8 mouse cellular contexts compared by ENCODE assay signal in the genomic region with DNA sequence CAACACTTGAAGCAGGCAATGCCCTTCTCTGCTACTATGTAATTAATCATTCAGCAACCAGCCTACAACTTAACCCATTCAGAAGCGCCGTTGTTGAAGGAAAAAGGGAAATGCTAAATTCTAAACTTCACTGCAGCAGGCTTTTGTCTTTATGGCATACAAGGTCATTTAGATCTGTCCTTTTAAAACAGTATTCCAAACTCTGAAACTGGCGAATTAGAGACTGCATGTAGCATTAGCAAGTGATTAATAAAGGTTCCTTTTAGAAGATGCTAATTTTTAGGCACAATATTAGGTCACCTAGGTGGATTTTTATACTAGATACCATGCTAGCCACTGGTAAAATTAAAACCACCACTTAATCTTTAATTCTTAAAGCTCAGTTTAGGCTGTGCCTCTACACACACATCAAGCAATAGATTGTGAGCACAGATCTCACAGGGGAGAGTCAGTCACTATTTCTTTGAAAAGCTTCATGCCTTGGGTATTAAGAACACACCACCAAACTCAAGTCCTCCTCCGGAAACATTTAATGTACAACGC. TPM values are rescaled to one million over a fixed set of nuclear protein-coding genes. Genes with fewer than 3 reads are reported as not detected.
DNase-seq lines count a peak whose midpoint lies in the region; ATAC-seq and TF ChIP-seq lines count a peak whose summit lies in the region.

No protein-coding gene starts in this region.

- no peak for ATAC-seq in heart, embryonic 12.5 days (ENCODE audit: insufficient number of reproducible peaks, low FRiP score)
- ATAC-seq in forebrain, embryonic 14.5 days: no peak
- no peak for ATAC-seq in liver, postnatal 0 days
- no peak for ATAC-seq in megakaryocyte-erythroid progenitor cell, adult 5-6 weeks (replicated peaks; ENCODE audit: low FRiP score, low TSS enrichment, poor library complexity, severe bottlenecking)

- no peak for DNase-seq in heart, postnatal 14 days
- peak; percentile 50 for DNase-seq in forebrain, embryonic 14.5 days (ENCODE audit: low spot score)
- no peak for DNase-seq in liver, postnatal 0 days
- DNase-seq in urinary bladder, adult 2 months (ENCODE audit: low spot score): no peak
- DNase-seq in cerebellum, adult 11-12 months: no peak

- no peak for TF ChIP-seq CTCF in E14TG2a.4 (conservative IDR thresholded peaks at IDR 0.05; ENCODE audit: low read length)
- no peak for TF ChIP-seq CTCF in liver, postnatal 0 days (IDR thresholded peaks at IDR 0.05; ENCODE audit: low read depth)

- peak overlapping the region; percentile 96 for H3K9ac ChIP-seq in heart, embryonic 12.5 days
- H3K9ac ChIP-seq in forebrain, embryonic 14.5 days (ENCODE audit: low read length): peak overlapping the region; percentile 100
- H3K9ac ChIP-seq in liver, postnatal 0 days (replicated peaks): peak overlapping the region; percentile 100

- H3K27me3 ChIP-seq in heart, embryonic 12.5 days (replicated peaks): no peaks in the 10 kb centered on the region
- no peaks in the 10 kb centered on the region for H3K27me3 ChIP-seq in E14TG2a.4 (ENCODE audit: insufficient read depth, low read length)
- H3K27me3 ChIP-seq in forebrain, embryonic 14.5 days (replicated peaks; ENCODE audit: control insufficient read depth, insufficient read depth, low read length): no peaks in the 10 kb centered on the region
- H3K27me3 ChIP-seq in liver, postnatal 0 days (ENCODE audit: insufficient read depth, low read length): no peaks in the 10 kb centered on the region

- H3K4me2 ChIP-seq in heart, embryonic 12.5 days: peak overlapping the region; percentile 75
- H3K4me2 ChIP-seq in forebrain, embryonic 14.5 days (ENCODE audit: low read length): peak overlapping the region; percentile 68
- H3K4me2 ChIP-seq in liver, postnatal 0 days (ENCODE audit: low read depth, low read length): peak overlapping the region; percentile 73

- 0 out of 2 replicates have a peak, but pooled peaks cover 2% of the 10 kb centered on the region for H3K9me3 ChIP-seq in heart, embryonic 12.5 days (replicated peaks)
- H3K9me3 ChIP-seq in E14TG2a.4 (ENCODE audit: low read length): no peaks in the 10 kb centered on the region
- H3K9me3 ChIP-seq in forebrain, embryonic 14.5 days (replicated peaks; ENCODE audit: control insufficient read depth, low read length): no peaks in the 10 kb centered on the region
- H3K9me3 ChIP-seq in liver, postnatal 0 days (ENCODE audit: low read length): no peaks in the 10 kb centered on the region

- 31% methylated on average over 5 of the region's 5 CpGs for WGBS in heart, embryonic 12.5 days
- 2% methylated on average over 5 of the region's 5 CpGs for WGBS in forebrain, embryonic 14.5 days
- 15% methylated on average over 5 of the region's 5 CpGs for WGBS in liver, postnatal 0 days (ENCODE audit: insufficient replicate concordance)

- H3K4me1 ChIP-seq in heart, embryonic 12.5 days (replicated peaks): peaks cover 18% of the 10 kb centered on the region
- H3K4me1 ChIP-seq in E14TG2a.4 (replicated peaks; ENCODE audit: low read depth, low read length): peaks cover 54% of the 10 kb centered on the region
- H3K4me1 ChIP-seq in forebrain, embryonic 14.5 days (ENCODE audit: control insufficient read depth, insufficient read depth, low read length): peaks cover 27% of the 10 kb centered on the region
- H3K4me1 ChIP-seq in liver, postnatal 0 days (ENCODE audit: insufficient read depth): peaks cover 22% of the 10 kb centered on the region

- peak overlapping the region; percentile 99 for H3K4me3 ChIP-seq in heart, embryonic 12.5 days
- peak overlapping the region; percentile 88 for H3K4me3 ChIP-seq in E14TG2a.4 (replicated peaks; ENCODE audit: low read length)
- peak overlapping the region; percentile 91 for H3K4me3 ChIP-seq in forebrain, embryonic 14.5 days (ENCODE audit: low read depth, low read length)
- peak overlapping the region; percentile 93 for H3K4me3 ChIP-seq in liver, postnatal 0 days (ENCODE audit: low read depth, low read length)

- peaks cover 21% of the 10 kb centered on the region for H3K36me3 ChIP-seq in heart, embryonic 12.5 days
- peaks cover 29% of the 10 kb centered on the region for H3K36me3 ChIP-seq in E14TG2a.4 (ENCODE audit: insufficient read depth, low read length)
- peaks cover 23% of the 10 kb centered on the region for H3K36me3 ChIP-seq in forebrain, embryonic 14.5 days (ENCODE audit: control insufficient read depth, insufficient read depth, low read length)
- H3K36me3 ChIP-seq in liver, postnatal 0 days (replicated peaks; ENCODE audit: insufficient read depth, low read length): peaks cover 14% of the 10 kb centered on the region

- H3K27ac ChIP-seq in heart, embryonic 12.5 days (ENCODE audit: poor library complexity, severe bottlenecking): peak overlapping the region; percentile 100
- peak overlapping the region; percentile 100 for H3K27ac ChIP-seq in forebrain, embryonic 14.5 days (ENCODE audit: low read depth, low read length)
- H3K27ac ChIP-seq in liver, postnatal 0 days (ENCODE audit: low read depth): peak overlapping the region; percentile 100

- TF ChIP-seq EP300 in liver, postnatal 0 days (IDR thresholded peaks at IDR 0.05; ENCODE audit: low read depth): no peak

- intact Hi-C loops in heart, postnatal 14 days (cut with DNase I): no loop called here

RNA-seq across cellular contexts. Expression of a gene that starts 2.7 kb away (rescaled TPM):
- 44.5 and 45.5 TPM in 2 replicates for polyA plus RNA-seq in heart, embryonic 12.5 days (2016; fragmentation: Nextera tagmentation; extraction: Ambion mirVana)
- total RNA-seq in heart, postnatal 14 days (2021): 10 to 100 TPM; 21.5 to 23.8 TPM
- 50.7 and 50.8 TPM in 2 replicates for polyA plus RNA-seq in forebrain, embryonic 14.5 days (2014; fragmentation: Nextera tagmentation; extraction: Ambion mirVana)
- 11.4 and 13.4 TPM in 2 replicates for polyA plus RNA-seq in liver, postnatal 0 days (2015; fragmentation: Nextera tagmentation; extraction: Ambion mirVana)
- 14.2 and 16.2 TPM in 2 replicates for polyA plus RNA-seq in urinary bladder, adult 2 months (2012; rRNA removed)
- total RNA-seq in megakaryocyte-erythroid progenitor cell, adult 5-6 weeks (2014; fragmentation: Nextera tagmentation): 25.7 and 31.3 TPM in 2 replicates
- total RNA-seq in megakaryocyte-erythroid progenitor cell, adult 5-6 weeks (2017): 33.8 and 36.1 TPM in 2 replicates
